Mouse (Mus musculus): Measurements from ENCODE around the gene Ctse. TPM values are rescaled to one million over a fixed set of nuclear protein-coding genes. Genes with fewer than 3 reads are reported as not detected.
A peak's percentile ranks its signal among the peaks of the same experiment; 100 is the strongest.

Ctse gene
- total and polyA plus RNA-seq, 3 experiments = 1.4 to 11.6 (median 1.7) TPM

- H3K36me3 ChIP-seq (replicated peaks in 1 of 2; ENCODE audit: control insufficient read depth in 1 of 2, insufficient read depth in 1 of 2, low read length in 1 of 2) = no peaks in the 10 kb centered on the region
- H3K4me1 ChIP-seq (ENCODE audit: control insufficient read depth in 1 of 2, insufficient read depth in 2 of 2) = peaks cover 0 to 4% of the 10 kb centered on the region in 2 experiments; a peak in 1 of 4 replicates
- H3K9ac ChIP-seq (ENCODE audit: insufficient read depth, low read depth) = no peak overlapping the region
- H3K79me2 ChIP-seq (replicated peaks; ENCODE audit: control insufficient read depth, extremely low read depth, insufficient read depth, poor library complexity, severe bottlenecking) = no peaks in the 10 kb centered on the region
- no peak for TF ChIP-seq JUN (IDR thresholded peaks at IDR 0.05; ENCODE audit: insufficient read depth, low read depth, low read length)
- no peak for TF ChIP-seq POLR2A (IDR thresholded peaks at IDR 0.05; ENCODE audit: low read depth, low read length)
- TF ChIP-seq RAD21 (IDR thresholded peaks at IDR 0.05; ENCODE audit: low read depth, low read length) = peak; percentile 88
- peak; percentile 68 to 94 for TF ChIP-seq CTCF (conservative IDR thresholded peaks at IDR 0.05 in 1 of 2, IDR thresholded peaks at IDR 0.05 in 1 of 2; ENCODE audit: low read depth in 2 of 2, low read length in 2 of 2)
- peak; percentile 91 for TF ChIP-seq SMC3 (IDR thresholded peaks at IDR 0.05; ENCODE audit: low read depth, low read length)
- TF ChIP-seq ZC3H11A (IDR thresholded peaks at IDR 0.05; ENCODE audit: low read depth, low read length) = peak; percentile 73
- H3K4me3 ChIP-seq (replicated peaks in 1 of 3; ENCODE audit: low read depth in 2 of 3, low read length in 2 of 3, poor library complexity in 1 of 3) = no peak overlapping the region
- no peaks in the 10 kb centered on the region for H3K9me3 ChIP-seq (replicated peaks; ENCODE audit: low read length)
- in situ Hi-C loops (cut with MboI; ENCODE audit: low pct_ligation_motif_present, low pct_unique_long_range_greater_than_20kb, low sequenced_read_pairs) = loop anchor here (10.0 to 25.0 kb wide), 2 partner anchors 58 to 125 kb away; partner anchors contain the start of gene Slc41a1
- no peak overlapping the region for H3K27ac ChIP-seq (ENCODE audit: insufficient read depth, low read depth)
- DNase-seq (ENCODE audit: extremely low read depth) = peak; percentile 86
- no peak overlapping the region for H3K4me2 ChIP-seq (ENCODE audit: insufficient read depth, low read depth, poor library complexity, severe bottlenecking)
- no peaks in the 10 kb centered on the region for H3K27me3 ChIP-seq (replicated peaks)
- dilution Hi-C loops (cut with MboI; ENCODE audit: extremely low pct_ligation_motif_present, extremely low pct_unique_long_range_greater_than_20kb, low sequenced_read_pairs) = no loop called here
Observed at GRCm38 (mm10) chr1:131712386-131712785, 74.3 kb downstream of the Ctse start.

GRCm38 (mm10) chr1:131714388-131715337 is 76.6 kb downstream of the Ctse start:
- Histone ChIP-seq H3K79me2 (replicated peaks; ENCODE audit: control insufficient read depth, extremely low read depth, insufficient read depth, poor library complexity, severe bottlenecking) (no peaks in the 10 kb centered on the region), H3K9ac (ENCODE audit: insufficient read depth, low read depth) (no peak overlapping the region), H3K27ac (ENCODE audit: insufficient read depth, low read depth) (no peak overlapping the region), H3K27me3 (replicated peaks) (no peaks in the 10 kb centered on the region), H3K4me2 (ENCODE audit: insufficient read depth, low read depth, poor library complexity, severe bottlenecking) (no peak overlapping the region), H3K4me3 (replicated peaks in 1 of 3; ENCODE audit: low read depth in 2 of 3, low read length in 2 of 3, poor library complexity in 1 of 3) (no peak overlapping the region), H3K36me3 (replicated peaks in 1 of 2; ENCODE audit: control insufficient read depth in 1 of 2, insufficient read depth in 1 of 2, low read length in 1 of 2) (no peaks in the 10 kb centered on the region), H3K9me3 (replicated peaks; ENCODE audit: low read length) (no peaks in the 10 kb centered on the region), H3K4me1 (ENCODE audit: control insufficient read depth in 1 of 2, insufficient read depth in 2 of 2) (peaks cover 0 to 10% of the 10 kb centered on the region in 2 experiments; a peak in 1 of 4 replicates)
- dilution Hi-C loops (cut with MboI; ENCODE audit: extremely low pct_ligation_motif_present, extremely low pct_unique_long_range_greater_than_20kb, low sequenced_read_pairs) = no loop called here
- TF ChIP-seq CTCF (conservative IDR thresholded peaks at IDR 0.05 in 1 of 2, IDR thresholded peaks at IDR 0.05 in 1 of 2; ENCODE audit: low read depth in 2 of 2, low read length in 2 of 2) (peak in 1 of 2 experiments; percentile 38; a peak in 2 of 4 replicates), TCF12 (IDR thresholded peaks at IDR 0.05; ENCODE audit: low read depth, low read length) (no peak), MAX (IDR thresholded peaks at IDR 0.05; ENCODE audit: low read length) (no peak), SIN3A (IDR thresholded peaks at IDR 0.05; ENCODE audit: low read length) (no peak), ELF1 (IDR thresholded peaks at IDR 0.05; ENCODE audit: low read depth, low read length) (no peak), ZMIZ1 (IDR thresholded peaks at IDR 0.05; ENCODE audit: low read depth, low read length) (no peak), SMC3 (IDR thresholded peaks at IDR 0.05; ENCODE audit: low read depth, low read length) (peak; percentile 17; the same call in 1 of the 2 replicates)
- in situ Hi-C loops (cut with MboI; ENCODE audit: low pct_ligation_motif_present, low pct_unique_long_range_greater_than_20kb, low sequenced_read_pairs) = loop anchor here (5.0 to 25.0 kb wide), 3 partner anchors 43 to 123 kb away; partner anchors contain the start of gene Slc41a1
- no peak for DNase-seq (ENCODE audit: extremely low read depth)

Data from CH12.LX (cell line).